Mouse (Mus musculus) mammary gland, adult 2 months (tissue): ENCODE measurements around the gene Wls. TPM values are rescaled to one million over a fixed set of nuclear protein-coding genes. Genes with fewer than 3 reads are reported as not detected.

Experiments used
- polyA plus RNA-seq: library from polyadenylated mRNA; depleted of rRNA; stranded (reverse); fragments of >200 nt; gene quantifications from 2 replicates; pipeline ENCODE4 v1.2.3, GENCODE M21; 2012; ENCODE audit warnings: low replicate concordance; rRNA removed

Gene Wls
- 14.8 and 47.9 TPM in 2 replicates for polyA plus RNA-seq

GRCm38 (mm10) chr3:159839481-159839880, at the start of gene Wls:
Gene Wls (plus strand): TSS chr3:159839672.

Other genes starting within 250 kb of the Wls start
- gene Rpe65, start 240.5 kb upstream of the Wls start, polyA plus RNA-seq = not detected in 2 replicates